Mouse (Mus musculus) adrenal gland, adult 2 months (tissue): Measurements from ENCODE around the gene Jak2. TPM values are rescaled to one million over a fixed set of nuclear protein-coding genes. Genes with fewer than 3 reads are reported as not detected.

Experiments used
- DNase-seq: peaks from one replicate; pipeline ENCODE4 v3.0.0; 2021
- polyA plus RNA-seq: library from polyadenylated mRNA; depleted of rRNA; stranded (reverse); fragments of >200 nt; gene quantifications from 2 replicates; pipeline ENCODE4 v1.2.3, GENCODE M21; 2012
- total RNA-seq, 2 experiments: library from RNA; stranded (reverse); gene quantifications; 2 replicates each; pipeline ENCODE4 v1.2.3; 2021

The Jak2 gene
- total and polyA plus RNA-seq, 3 experiments = 3.2 to 19.2 (median 18.2) TPM

- DNase-seq = peak; percentile 24
These were observed 1.4 kb downstream of the Jak2 start for GRCm38 (mm10) chr19:29252831-29253545.

- peak; percentile 86 for DNase-seq
These were observed 2.1 kb downstream of the Jak2 start for GRCm38 (mm10) chr19:29253728-29254127.

GRCm38 (mm10) chr19:29254671-29255070, 3.0 kb downstream of the Jak2 start:
- no peak for DNase-seq

- DNase-seq = no peak
These were observed 3.8 kb downstream of the Jak2 start for GRCm38 (mm10) chr19:29255327-29256027.

GRCm38 (mm10) chr19:29261638-29262037, 10.0 kb downstream of the Jak2 start:
- DNase-seq = no peak

- no peak for DNase-seq
These were observed 11.9 kb downstream of the Jak2 start for GRCm38 (mm10) chr19:29263492-29263891.

- DNase-seq = peak; percentile 43
These were observed 13.9 kb downstream of the Jak2 start for GRCm38 (mm10) chr19:29265538-29265937.

- DNase-seq = no peak
These were observed 15.6 kb downstream of the Jak2 start for GRCm38 (mm10) chr19:29267075-29267868.

GRCm38 (mm10) chr19:29268788-29269321, 17.2 kb downstream of the Jak2 start:
- no peak for DNase-seq

GRCm38 (mm10) chr19:29270226-29270625, 18.6 kb downstream of the Jak2 start:
- DNase-seq = no peak

GRCm38 (mm10) chr19:29271147-29271578, 19.5 kb downstream of the Jak2 start:
- DNase-seq = peak; percentile 60

- DNase-seq = no peak
These were observed 20.6 kb downstream of the Jak2 start for GRCm38 (mm10) chr19:29272011-29272809.

GRCm38 (mm10) chr19:29276414-29276813, 24.8 kb downstream of the Jak2 start:
- DNase-seq = no peak

- no peak for DNase-seq
These were observed 27.4 kb downstream of the Jak2 start for GRCm38 (mm10) chr19:29278944-29279587.

GRCm38 (mm10) chr19:29285451-29285869, 33.8 kb downstream of the Jak2 start:
- DNase-seq = no peak

GRCm38 (mm10) chr19:29287863-29288262, 36.2 kb downstream of the Jak2 start:
- no peak for DNase-seq

GRCm38 (mm10) chr19:29291532-29291931, 39.9 kb downstream of the Jak2 start:
- no peak for DNase-seq

GRCm38 (mm10) chr19:29292546-29292945, 40.9 kb downstream of the Jak2 start:
- DNase-seq = no peak

- no peak for DNase-seq
These were observed 43.1 kb downstream of the Jak2 start for GRCm38 (mm10) chr19:29294756-29295155.

- DNase-seq = no peak
These were observed 44.5 kb downstream of the Jak2 start for GRCm38 (mm10) chr19:29296166-29296565.

- DNase-seq = no peak
These were observed 45.7 kb downstream of the Jak2 start for GRCm38 (mm10) chr19:29297366-29297765.
